Mouse (Mus musculus) layer of hippocampus, adult 2 months (tissue): ENCODE data around the gene Madd. TPM values are rescaled to one million over a fixed set of nuclear protein-coding genes. Genes with fewer than 3 reads are reported as not detected.

ENCODE experiments used
- DNase-seq, 2 experiments: peaks; one replicate each; pipeline ENCODE4 v3.0.0; 2022; ENCODE audit warnings: low spot score in 2 of 2
- H3K27ac ChIP-seq: fragments of 200-600 bp; 2 replicates; pipeline ENCODE4 v1.8.1; 2022
- H3K4me3 ChIP-seq: fragments of 200-600 bp; 2 replicates; pipeline ENCODE4 v1.8.1; 2022; ENCODE audit warnings: mild to moderate bottlenecking
- CTCF ChIP-seq: fragments of 200-600 bp; conservative IDR thresholded peaks from 2 replicates; pipeline ENCODE4 v1.8.1; 2022; ENCODE audit warnings: antibody characterized with exemption, mild to moderate bottlenecking, moderate library complexity
- long read RNA-seq, 2 experiments: library from polyadenylated mRNA; stranded (forward); transcript quantifications; one replicate each; pipeline ENCODE4 v2.0.0; 2021; ENCODE audit warnings: borderline mapping rate in 2 of 2
- total RNA-seq, 2 experiments: library from RNA; stranded (reverse); gene quantifications; 2 replicates each; pipeline ENCODE4 v1.2.3; 2021

The Madd gene
- total RNA-seq, result 100 to 1,000 TPM; 250 to 258 TPM
- long read RNA-seq, experiment 1, full-length matches to known transcripts, result 9 of 108 reads
- long read RNA-seq, experiment 1, partial matches to known transcripts, result 31 of 108 reads
- long read RNA-seq, experiment 1, other reads (novel, unspliced or antisense), result 68 of 108 reads
- long read RNA-seq, experiment 2, full-length matches to known transcripts, result 11 of 146 reads
- long read RNA-seq, experiment 2, partial matches to known transcripts, result 30 of 146 reads
- long read RNA-seq, experiment 2, other reads (novel, unspliced or antisense), result 105 of 146 reads

- TF ChIP-seq CTCF, result no peak
- no peak for DNase-seq
- Histone ChIP-seq H3K27ac (peak within 1 kb of the TSS; percentile 94), H3K4me3 (peak within 1 kb of the TSS; percentile 79)
These were observed at the start of gene Madd for GRCm38 (mm10) chr2:91183711-91184405. Gene Madd, minus strand, starts transcription at chr2:91183837.

- Histone ChIP-seq H3K4me3 (no peak overlapping the region), H3K27ac (no peak overlapping the region)
- no peak for DNase-seq
- no peak for TF ChIP-seq CTCF
These were observed 46.1 kb upstream of the Madd start for GRCm38 (mm10) chr2:91229735-91230134.

- TF ChIP-seq CTCF, result peak; percentile 71
- DNase-seq, result no peak
- no peak overlapping the region for H3K4me3 ChIP-seq
- no peak overlapping the region for H3K27ac ChIP-seq
These were observed 40.0 kb upstream of the Madd start for GRCm38 (mm10) chr2:91223614-91224013.

GRCm38 (mm10) chr2:91220501-91220900, 36.9 kb upstream of the Madd start:
- Histone ChIP-seq H3K4me3 (no peak overlapping the region), H3K27ac (no peak overlapping the region)
- TF ChIP-seq CTCF, result no peak
- DNase-seq, result no peak

- DNase-seq, result no peak
- peak overlapping the region; percentile 28; the same call in 1 of the 2 replicates for H3K27ac ChIP-seq
- H3K4me3 ChIP-seq, result no peak overlapping the region
- TF ChIP-seq CTCF, result no peak
These were observed 33.4 kb upstream of the Madd start for GRCm38 (mm10) chr2:91217032-91217431.

GRCm38 (mm10) chr2:91213311-91213710, 29.7 kb upstream of the Madd start:
- peak; percentile 43 for TF ChIP-seq CTCF
- DNase-seq, result no peak
- Histone ChIP-seq H3K4me3 (no peak overlapping the region), H3K27ac (no peak overlapping the region)

- DNase-seq, result no peak
- TF ChIP-seq CTCF, result no peak
- peak overlapping the region; percentile 24; the same call in 1 of the 2 replicates for H3K27ac ChIP-seq
These were observed 22.7 kb upstream of the Madd start for GRCm38 (mm10) chr2:91206254-91206775.

GRCm38 (mm10) chr2:91202972-91203656, 19.5 kb upstream of the Madd start:
- peak overlapping the region; percentile 94 for H3K27ac ChIP-seq
- peak overlapping the region; percentile 83 for H3K4me3 ChIP-seq
- no peak for DNase-seq
- TF ChIP-seq CTCF, result no peak

More at GRCm38 (mm10) chr2:91206254-91206775, 22.7 kb upstream of the Madd start:
- H3K4me3 ChIP-seq, result no peak overlapping the region

GRCm38 (mm10) chr2:91202222-91202971, 18.8 kb upstream of the Madd start, which contains the start of the genes Nr1h3 and Acp2:
Gene Nr1h3, minus strand, starts transcription at chr2:91202834.
Gene Acp2, plus strand, starts transcription at chr2:91202885.
- Histone ChIP-seq H3K4me3 (peak within 1 kb of the TSS; percentile 83), H3K27ac (peak within 1 kb of the TSS; percentile 94)
- peak; percentile 29 for TF ChIP-seq CTCF
- peak; percentile 96 for DNase-seq

- Histone ChIP-seq H3K4me3 (no peak overlapping the region), H3K27ac (0 out of 2 replicates have a peak overlapping the region, but pooled peaks have one; percentile 10)
- no peak for DNase-seq
- no peak for TF ChIP-seq CTCF
These were observed 15.3 kb upstream of the Madd start for GRCm38 (mm10) chr2:91198888-91199287.

GRCm38 (mm10) chr2:91196577-91197001, 13.0 kb upstream of the Madd start:
- peak; percentile 54 to 74 for DNase-seq
- TF ChIP-seq CTCF, result no peak
- peak overlapping the region; percentile 81 for H3K27ac ChIP-seq
- H3K4me3 ChIP-seq, result no peak overlapping the region

- H3K27ac ChIP-seq, result peak overlapping the region; percentile 81
- peak overlapping the region; percentile 50 for H3K4me3 ChIP-seq
- TF ChIP-seq CTCF, result peak; percentile 87
- DNase-seq, result peak in 1 of 2 experiments; percentile 41
These were observed 11.1 kb upstream of the Madd start for GRCm38 (mm10) chr2:91194624-91195332.
